Mouse (Mus musculus): ENCODE data around the gene Aoc2.
A peak's percentile ranks its signal among the peaks of the same experiment; 100 is the strongest.
"Not testable (repeated sequence)": the region's sequence is repeated elsewhere in the genome, so short reads cannot be mapped to it uniquely, and the experiment has no call there.

The Aoc2 gene

DNA sequence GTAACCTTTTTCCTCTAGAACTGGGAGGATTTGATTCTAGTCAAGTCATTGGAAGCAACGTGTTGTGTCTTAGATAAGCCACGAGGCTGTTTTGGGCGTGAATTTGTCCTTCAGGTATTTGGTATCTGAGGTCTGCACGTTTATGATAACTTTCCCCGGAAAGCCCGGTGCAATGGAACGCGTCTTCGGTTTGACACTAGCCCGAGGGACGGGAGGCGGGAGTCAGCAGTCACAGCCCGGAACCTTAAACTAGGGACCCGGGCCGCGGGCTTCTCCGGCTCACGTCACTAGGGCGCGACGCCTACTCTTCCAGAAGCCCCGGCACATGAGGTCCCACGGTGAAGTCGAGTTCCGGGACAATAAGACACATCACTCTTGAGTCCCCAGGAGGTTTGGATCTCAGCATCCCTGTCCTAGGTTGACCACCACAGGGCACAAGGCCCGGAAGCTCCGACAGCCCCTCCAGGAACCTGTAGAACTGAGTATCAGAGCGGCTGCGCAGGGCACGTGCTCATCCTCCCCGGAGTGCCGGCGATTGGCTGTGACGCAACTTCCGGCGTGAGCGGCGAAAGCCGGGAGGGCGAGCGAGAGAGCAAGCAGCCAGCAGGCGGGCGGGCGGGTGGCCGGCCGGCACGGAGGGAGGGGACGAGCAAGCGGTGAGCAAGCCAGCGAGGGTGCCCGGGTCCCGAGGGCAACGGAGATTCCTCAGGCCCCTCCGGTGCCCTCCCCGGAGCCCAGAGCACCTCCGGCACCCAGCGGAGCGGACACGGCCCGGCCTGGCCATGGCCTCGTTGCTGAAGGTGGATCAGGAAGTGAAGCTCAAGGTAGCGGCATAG lies 9.0 kb upstream of the Aoc2 start, which contains the start of gene Psme3:
Psme3 (plus strand) TSS at position 549 of the 836 bp plus-strand sequence.
- DNase-seq (ENCODE audit: low read depth, low spot score) = peak; percentile 90

DNA sequence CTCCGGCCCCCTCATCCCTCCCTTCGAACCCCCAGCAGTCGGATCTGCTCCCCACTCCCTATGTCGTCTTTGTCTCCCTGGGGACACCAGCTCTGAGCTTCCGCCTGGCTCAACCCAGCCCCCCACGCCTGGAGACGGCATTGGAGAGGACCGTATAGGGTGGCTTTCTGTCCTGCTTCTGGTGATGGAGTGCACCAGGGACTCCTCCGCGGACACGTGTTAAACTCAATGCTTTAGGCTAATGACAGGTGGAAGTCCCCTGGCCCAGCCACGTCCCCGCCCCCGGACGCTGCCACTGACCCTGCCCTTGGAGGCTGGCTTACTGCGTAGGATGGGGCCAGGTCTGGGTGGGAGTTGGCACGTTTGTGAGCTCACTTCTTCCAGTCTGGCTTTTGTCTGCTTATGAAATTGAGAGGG lies 8.4 kb upstream of the Aoc2 start:
- no peak for DNase-seq (ENCODE audit: low read depth, low spot score)

DNA sequence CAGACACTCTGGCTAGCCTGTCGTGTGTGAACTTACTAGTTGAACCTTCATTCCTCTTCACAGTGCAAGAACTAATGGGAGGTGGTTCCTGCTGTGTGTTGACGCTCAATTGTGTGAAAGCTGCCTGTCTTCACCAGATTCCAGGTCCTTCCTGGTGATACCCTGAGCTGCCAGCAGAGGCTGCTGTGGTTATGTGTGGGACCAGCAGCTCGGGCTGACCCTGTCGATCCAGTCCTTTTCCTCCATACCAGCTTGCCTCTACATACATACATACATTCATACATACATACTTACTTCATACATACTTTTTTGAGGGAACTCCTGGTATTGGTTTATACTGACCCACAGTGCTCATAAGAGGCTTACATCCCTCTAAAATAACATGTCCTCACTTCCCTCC lies 1.3 kb upstream of the Aoc2 start:
- DNase-seq (ENCODE audit: low read depth, low spot score) = peak; percentile 62

DNA sequence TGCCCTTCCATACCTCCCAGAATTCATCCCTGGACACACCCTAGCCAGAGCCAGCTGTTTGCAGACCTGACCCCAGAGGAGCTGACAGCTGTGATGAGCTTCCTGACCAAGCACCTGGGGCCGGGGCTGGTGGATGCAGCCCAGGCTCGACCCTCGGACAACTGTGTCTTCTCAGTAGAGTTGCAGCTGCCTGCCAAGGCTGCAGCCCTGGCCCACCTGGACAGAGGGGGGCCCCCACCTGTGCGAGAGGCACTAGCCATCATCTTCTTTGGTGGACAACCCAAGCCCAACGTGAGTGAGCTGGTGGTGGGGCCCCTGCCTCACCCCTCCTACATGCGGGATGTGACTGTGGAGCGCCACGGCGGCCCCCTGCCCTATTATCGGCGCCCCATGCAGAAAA lies 338 bp downstream of the Aoc2 start:
- DNase-seq (ENCODE audit: low read depth, low spot score) = not testable (repeated sequence)

DNA sequence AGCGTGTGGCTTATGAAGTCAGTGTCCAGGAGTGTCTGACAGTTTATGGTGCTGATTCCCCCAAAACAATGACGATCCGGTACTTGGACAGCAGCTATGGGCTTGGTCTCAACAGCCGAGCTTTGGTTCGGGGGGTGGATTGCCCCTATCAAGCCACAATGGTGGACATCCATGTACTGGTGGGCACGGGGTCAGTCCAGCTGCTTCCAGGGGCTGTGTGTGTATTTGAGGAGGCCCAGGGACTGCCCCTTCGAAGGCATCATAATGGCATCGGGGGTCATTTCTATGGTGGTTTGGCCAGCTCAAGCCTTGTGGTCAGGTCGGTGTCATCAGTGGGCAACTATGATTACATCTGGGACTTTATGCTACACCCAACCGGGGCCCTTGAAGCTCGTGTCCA lies 1.3 kb downstream of the Aoc2 start:
- DNase-seq (ENCODE audit: low read depth, low spot score) = no peak

DNA sequence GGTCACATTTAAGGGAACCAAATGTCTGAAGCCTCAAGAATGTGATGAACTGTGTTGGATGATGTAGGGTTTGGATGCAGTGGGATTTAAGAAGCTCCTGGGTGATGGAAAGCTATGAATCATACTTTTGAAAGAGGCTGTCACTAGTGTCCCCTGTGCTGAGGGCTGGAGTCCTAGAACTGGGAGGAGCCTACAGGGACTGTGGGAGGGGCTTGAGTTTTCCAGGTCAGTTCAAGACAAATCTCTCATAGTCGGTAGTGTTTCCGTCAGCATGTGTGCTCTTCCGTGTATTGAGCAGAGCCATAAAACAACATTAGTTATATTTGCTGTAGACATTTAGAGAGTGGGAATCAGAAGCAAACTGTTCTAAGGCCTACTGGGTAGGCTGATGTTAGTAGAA lies 2.4 kb downstream of the Aoc2 start:
- DNase-seq (ENCODE audit: low read depth, low spot score) = no peak

DNA sequence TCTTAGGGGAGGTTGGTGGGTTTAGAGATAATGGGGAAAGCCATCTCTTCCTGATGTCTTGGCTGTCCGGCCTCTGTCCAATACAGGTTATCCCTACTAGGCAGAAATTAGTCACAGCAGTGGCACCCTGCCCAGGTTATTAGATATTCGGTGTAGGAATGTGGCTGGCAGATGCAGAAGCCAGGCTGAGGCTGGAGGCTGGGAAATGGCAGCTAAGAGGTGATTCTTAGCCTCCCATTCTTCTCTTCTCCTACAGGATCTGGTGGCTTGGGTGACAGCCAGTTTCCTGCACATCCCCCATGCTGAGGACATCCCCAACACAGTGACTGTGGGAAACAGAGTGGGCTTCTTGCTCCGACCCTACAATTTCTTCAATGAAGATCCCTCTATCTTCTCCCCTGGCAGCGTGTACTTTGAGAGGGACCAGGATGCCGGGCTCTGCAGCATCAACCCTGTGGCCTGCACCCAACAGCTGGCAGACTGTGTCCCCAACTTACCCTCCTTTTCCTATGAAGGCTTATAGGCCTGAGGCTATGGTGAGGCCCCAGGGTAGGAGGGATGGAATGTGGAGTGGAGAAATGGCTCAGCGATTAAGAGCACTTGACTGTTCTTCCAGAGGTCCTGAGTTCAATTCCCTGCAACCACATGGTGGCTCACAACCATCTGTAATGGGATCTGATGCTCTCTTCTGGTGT lies 4.2 kb downstream of the Aoc2 start:
- no peak for DNase-seq (ENCODE audit: low read depth, low spot score)

DNA sequence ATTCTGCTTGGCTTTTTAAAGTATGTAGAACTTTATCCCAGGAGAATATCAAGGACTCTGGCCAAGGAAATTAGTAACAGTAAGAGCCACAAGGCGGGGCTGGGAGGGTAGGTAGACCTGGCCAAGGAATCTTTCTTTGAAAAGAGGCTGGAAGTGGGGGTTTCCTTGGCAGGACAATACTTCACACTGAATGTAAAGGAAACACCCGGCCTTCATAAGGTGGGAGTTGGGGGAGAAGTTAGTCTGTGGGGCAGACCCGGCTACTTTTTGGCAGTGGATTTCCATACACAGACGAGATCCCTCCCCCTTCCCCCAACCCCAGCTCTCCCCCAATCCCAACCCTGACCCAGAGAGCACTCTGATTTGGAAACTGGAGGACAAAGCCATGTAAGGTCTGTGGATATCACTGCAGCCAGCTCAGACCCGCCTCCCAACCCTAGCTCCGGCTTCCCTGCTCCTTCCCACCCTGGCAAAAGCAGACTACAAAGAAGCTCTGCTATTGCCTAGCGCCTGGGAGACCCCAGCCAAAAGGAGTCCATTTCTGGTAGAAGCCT lies 5.6 kb downstream of the Aoc2 start, which contains the start of gene Aoc3:
Aoc3 (plus strand) TSS at position 235 of the 554 bp plus-strand sequence.
- DNase-seq (ENCODE audit: low read depth, low spot score) = no peak

DNA sequence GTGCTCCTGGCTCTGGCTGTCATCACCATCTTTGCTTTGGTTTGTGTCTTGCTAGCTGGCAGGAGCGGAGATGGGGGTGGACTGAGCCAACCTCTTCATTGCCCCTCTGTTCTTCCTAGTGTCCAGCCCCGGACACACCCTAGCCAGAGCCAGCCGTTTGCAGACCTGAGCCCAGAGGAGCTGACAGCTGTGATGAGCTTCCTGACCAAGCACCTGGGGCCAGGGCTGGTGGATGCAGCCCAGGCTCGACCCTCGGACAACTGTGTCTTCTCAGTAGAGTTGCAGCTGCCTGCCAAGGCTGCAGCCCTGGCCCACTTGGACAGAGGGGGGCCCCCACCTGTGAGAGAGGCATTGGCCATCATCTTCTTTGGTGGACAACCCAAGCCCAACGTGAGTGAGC lies 6.1 kb downstream of the Aoc2 start:
- DNase-seq (ENCODE audit: low read depth, low spot score) = not testable (repeated sequence)

DNA sequence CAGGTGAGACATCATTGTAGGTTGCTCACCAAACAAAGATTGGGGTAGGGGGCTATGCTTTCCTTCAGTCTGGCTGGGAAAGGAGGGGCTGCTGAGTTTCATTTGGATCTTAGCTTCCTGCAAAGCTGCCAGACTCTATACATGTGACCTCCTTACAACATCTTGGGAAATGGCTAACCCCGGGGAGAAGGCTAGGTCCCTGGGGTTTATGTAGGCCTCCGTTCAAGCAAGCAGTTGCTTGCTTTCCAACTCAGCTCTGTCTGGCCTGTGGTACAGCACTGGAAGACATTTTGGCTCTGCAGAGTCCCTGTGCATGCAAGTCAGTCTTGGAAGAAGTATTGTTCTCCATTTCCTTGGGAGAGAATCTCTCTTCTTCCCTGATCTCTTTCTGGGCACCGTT lies 7.7 kb downstream of the Aoc2 start:
- no peak for DNase-seq (ENCODE audit: low read depth, low spot score)

DNA sequence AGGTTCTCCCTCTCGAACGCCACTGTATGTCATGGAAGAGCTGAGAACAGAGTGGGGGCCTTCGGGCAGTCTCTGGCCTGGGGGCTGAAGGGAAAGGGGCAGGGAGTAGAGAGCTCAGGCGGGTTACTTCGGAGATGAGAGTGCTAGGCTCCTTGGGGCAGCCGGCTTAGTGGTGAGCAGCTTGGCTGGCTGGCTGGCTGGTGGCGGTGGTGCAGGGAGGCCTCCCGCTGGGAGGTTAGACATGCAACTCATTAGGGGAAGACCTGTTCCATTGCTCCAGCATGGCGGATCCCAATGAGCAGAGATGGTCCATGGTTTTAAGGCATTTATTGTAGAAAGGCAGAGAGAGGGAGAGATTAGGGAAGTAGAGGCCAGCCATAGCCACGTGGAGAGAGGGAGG lies 9.2 kb downstream of the Aoc2 start:
- no peak for DNase-seq (ENCODE audit: low read depth, low spot score)

DNA sequence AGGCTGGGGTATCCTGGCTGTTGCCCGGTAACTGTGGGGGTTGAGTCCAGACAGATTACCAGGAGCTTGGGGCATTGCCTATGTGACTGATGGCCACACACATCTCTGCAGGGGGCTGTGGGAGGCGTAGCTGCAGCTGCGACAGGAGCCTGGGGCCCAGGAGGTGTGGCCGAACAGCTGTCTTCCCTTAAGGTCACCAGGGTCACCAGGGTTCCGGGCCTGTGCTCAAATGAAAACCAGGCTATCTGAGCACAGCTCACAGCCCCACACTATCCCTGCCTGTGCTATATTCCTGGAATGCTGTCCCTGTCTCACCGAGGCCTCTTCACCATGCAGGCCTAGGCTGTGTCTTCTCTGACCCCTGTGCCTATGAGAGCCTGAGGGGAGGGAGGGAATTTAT lies 9.7 kb downstream of the Aoc2 start:
- peak; percentile 54 for DNase-seq (ENCODE audit: low read depth, low spot score)

DNA sequence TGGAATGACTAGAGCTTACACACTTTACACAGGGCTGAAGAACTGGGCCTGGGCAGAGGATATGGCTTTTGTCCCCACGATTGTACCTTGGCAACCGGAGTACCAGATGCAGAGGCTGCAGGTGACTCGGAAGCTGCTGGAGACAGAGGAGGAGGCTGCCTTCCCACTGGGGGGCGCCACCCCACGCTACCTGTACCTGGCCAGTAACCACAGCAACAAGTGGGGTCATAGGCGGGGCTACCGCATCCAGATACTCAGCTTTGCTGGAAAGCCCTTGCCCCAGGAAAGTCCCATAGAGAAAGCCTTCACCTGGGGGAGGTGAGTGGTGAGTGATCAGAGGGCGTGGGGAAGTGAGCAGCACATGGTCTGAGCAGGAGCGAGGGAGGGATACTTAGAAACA lies 10.8 kb downstream of the Aoc2 start:
- DNase-seq (ENCODE audit: low read depth, low spot score) = no peak

DNA sequence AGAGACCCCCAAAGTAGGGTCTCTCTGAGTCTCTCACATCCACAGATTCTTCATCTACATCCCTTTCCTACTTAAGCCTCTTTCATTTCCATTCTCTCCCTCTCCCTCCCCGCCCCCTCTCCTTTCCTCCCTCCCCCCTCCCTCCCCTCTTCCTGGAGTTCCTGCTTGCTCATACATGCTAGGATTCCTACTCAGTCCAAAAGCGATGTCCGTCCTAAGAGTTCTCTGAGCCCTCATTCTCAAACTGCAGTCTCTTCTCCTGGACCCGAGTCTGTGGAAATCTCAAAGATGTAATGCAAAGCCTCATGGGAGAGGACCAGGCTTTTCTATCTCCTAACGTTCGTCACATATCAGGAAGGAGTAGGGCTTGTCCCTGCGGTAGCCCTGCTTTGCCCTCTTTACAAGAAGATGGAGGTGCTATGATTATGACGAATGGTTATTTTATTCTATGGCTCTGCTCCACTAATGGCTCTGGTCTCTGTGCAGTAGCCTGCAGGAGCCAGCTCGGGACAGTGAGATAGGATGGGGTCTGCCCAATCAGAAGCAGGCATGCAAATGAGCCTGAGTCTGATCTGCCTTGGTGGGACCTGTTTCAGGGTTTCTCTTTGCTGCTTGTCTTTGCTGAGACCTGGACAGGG lies 13.4 kb downstream of the Aoc2 start:
- peak; percentile 69 for DNase-seq (ENCODE audit: low read depth, low spot score)

DNA sequence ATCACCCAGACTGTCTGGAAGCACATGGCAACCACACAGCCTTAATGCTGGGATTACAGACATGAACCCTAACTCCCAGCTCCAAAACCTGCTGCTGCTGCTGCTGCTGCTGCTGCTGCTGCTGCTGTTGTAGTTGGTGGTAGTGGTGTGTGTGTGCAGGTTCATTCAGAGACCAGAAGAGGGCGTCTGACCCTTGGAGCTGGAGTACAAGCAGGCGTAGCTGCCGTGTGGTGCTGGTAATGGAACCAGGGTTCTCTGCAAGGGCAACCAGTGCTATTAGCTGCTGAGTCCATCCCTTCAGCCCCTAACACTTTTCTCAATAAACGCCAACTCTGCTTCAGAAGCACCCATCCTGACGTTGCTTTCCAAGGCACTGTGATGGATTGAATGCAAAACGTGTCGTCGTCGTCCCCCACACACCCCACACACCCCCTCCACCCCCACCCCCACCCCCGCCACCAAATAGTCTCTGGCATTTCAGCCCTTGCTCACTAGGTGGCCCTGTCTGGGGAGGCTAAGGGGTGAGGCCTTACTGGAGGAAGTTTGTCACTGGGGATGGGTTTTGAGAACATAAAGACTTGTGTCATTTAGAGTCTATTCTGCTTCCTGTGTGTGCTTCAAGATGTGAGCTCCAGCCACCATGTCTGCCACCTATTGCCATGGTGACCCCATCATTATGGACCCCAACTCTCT lies 22.4 kb downstream of the Aoc2 start:
- DNase-seq (ENCODE audit: low read depth, low spot score) = no peak

DNA sequence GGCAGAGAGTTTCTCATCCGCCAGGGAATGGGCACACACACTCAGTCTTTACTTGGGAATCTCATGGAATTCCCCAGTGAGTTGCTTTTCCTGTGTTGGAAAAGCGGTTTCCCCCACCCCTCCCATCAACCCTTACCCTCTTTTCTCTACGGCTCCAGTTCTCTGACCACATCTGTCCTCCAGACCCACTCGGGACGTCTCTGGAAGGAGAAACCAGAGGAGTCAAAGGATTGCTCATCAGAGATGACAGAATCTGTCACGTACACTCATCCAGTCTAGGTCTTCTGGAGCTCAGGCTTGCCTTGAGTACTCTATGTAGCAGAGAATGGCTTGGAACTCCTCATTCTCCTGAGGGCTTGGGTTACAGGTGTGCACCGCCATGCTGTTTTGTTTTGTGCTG lies 23.9 kb downstream of the Aoc2 start:
- DNase-seq (ENCODE audit: low read depth, low spot score) = no peak

DNA sequence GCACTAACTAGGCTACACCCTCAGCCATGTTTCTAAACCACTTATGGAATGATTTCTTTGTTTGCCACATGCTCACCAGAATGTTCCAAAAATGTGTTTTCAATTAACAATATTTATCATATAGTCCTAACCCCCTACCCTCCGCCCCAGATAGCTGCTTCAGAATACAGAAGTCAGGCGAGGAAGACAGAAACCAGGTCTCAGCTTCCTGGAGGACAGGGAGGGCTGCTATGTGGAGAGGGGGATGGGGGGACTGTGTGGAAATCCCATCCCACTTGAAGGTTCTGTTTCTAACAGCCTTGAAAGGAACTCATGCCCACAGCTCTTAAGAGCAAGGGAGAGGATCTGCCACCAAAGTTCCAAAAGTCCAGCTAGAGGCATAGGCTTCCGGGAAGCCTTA lies 24.4 kb downstream of the Aoc2 start:
- DNase-seq (ENCODE audit: low read depth, low spot score) = peak; percentile 14

DNA sequence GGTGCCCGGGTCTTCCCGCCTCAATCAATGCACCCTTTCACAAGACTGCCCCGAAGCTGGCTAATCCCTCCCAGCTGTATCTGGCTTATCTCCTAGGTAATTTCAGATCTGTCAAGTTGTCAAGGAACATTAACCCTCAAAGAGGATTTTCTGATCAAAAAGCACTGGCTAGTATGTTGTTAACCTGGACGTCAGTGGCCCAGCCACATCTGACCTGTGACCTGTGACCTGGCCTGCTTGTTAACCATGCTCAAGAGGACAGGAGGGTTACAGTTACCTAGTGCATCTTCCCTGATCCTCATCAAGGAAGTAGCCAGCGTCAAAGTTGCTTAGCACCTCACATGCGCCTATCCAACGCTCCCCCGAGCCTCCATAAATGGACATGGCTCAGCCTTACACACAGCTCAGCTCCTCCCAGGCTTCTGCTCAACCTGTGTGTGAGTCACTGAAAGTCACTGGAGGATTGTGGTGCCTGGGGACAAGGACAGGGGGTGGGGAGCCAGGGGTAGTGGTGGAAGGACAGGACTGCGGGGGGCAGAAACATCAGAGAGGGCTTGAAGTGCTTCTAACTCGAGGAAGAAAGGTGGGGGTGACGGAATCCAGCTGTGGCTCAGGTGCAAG lies 26.3 kb downstream of the Aoc2 start:
- DNase-seq (ENCODE audit: low read depth, low spot score) = no peak

DNA sequence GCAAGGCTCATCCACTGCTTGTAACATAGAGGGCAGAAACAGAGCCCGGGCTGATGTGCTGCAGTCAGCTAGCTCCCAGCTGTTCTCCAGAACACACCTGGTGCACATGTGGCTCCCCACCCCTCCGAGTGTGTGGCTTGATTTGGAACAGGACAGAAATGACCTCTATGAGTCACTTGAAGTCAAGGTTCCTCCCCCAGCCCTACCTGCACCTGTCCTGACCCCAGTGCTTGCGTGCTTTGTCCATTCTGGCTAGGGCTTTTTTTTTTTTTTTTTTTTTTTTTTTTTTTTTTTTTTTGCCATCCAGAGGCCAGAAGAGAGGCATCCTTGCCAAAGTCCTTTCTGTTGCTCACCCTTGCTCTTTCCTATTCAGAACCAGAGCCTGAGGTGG lies 26.9 kb downstream of the Aoc2 start:
- DNase-seq (ENCODE audit: low read depth, low spot score) = peak; percentile 19

DNA sequence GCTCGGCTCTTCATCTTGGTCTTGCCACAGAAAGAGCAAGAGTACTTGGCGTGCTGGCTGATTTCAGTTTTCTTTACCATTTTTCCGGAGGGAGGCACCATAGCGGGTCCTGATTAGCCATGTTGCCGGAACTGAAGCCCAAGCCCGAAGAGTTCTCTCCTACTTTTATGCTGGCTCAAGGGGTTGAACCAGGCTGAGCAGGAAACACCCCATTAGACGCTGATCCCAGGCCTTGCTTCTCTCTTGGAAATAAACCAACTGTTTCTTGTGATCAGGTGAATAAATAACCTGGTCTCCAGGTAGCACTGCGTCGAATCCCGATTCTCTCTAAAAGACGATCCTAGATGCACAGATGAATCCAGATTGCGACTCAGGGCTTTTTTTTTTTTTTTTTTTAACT lies 28.6 kb downstream of the Aoc2 start:
- no peak for DNase-seq (ENCODE audit: low read depth, low spot score)

DNA sequence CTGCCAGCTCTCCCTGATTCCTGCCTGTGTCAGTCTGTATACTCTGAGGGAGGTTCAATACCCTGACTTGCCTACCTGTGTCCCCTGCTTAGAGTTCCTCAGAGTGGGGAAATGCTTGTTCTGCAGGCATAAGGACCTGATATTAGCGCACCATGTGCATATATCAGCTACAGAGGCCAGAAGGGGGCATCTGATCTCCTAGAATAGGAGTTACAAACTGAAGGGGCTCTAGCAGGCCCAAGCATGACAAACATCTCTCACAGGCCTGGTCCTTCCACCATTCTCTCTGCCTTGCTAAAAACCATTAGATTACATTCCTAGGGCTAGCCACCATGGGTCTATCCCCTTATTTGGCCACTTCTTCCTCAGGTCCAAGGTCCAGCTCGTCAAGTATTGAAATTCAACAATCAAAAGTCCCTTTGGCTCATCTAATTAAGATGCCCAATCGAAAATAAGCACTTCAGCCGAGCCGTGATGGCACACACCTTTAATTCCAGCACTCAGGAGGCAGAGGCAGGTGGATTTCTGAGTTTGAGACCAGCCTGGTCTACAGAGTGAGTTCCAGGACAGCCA lies 29.7 kb downstream of the Aoc2 start:
- no peak for DNase-seq (ENCODE audit: low read depth, low spot score)

All from forelimb bud, embryonic 11.5 days (tissue).